Mouse (Mus musculus): ENCODE measurements around the gene Gm20662. TPM values are rescaled to one million over a fixed set of nuclear protein-coding genes. Genes with fewer than 3 reads are reported as not detected.

Gm20662 gene
- polyA plus RNA-seq, 1 experiment = not detected

- Histone ChIP-seq H3K4me1 (ENCODE audit: control insufficient read depth) (peaks cover 73% of the 10 kb centered on the region), H3K36me3 (ENCODE audit: control insufficient read depth) (peaks cover 100% of the 10 kb centered on the region), H3K4me3 (replicated peaks) (no peak overlapping the region), H3K27me3 (ENCODE audit: control insufficient read depth) (no peaks in the 10 kb centered on the region), H3K9me3 (ENCODE audit: control insufficient read depth, low read length) (no peaks in the 10 kb centered on the region)
- no peak for TF ChIP-seq GATA1 (IDR thresholded peaks at IDR 0.05; ENCODE audit: low read length)
- no peak for TF ChIP-seq TAL1 (IDR thresholded peaks at IDR 0.05; ENCODE audit: low read length)
These were observed 71.8 kb downstream of the Gm20662 start for GRCm38 (mm10) chr9:108067900-108068299.

DNA sequence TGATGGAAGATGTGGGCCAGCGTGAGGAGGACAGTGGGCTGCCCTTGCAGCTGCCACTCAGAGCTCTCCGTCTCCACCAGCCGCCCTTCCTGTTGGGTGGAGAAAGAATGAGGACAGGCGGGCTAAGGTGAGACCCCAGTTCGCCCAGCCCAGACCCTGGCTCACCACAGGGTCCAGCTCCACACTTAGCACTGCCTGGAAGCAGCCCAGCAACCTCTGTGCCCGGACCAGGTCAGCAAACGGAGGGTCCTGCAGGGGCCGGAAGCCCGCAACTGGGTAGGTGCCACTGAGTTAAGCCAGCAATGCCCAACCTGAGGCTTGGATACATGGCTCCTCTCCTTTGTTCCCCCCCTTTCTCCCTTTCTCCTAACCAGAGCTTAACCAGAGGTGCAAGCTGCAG is 72.9 kb downstream of the Gm20662 start:
- Histone ChIP-seq H3K36me3 (ENCODE audit: control insufficient read depth) (peaks cover 100% of the 10 kb centered on the region), H3K27me3 (ENCODE audit: control insufficient read depth) (no peaks in the 10 kb centered on the region), H3K4me1 (ENCODE audit: control insufficient read depth) (peaks cover 76% of the 10 kb centered on the region), H3K4me3 (replicated peaks) (no peak overlapping the region), H3K9me3 (ENCODE audit: control insufficient read depth, low read length) (no peaks in the 10 kb centered on the region)
- TF ChIP-seq TAL1 (IDR thresholded peaks at IDR 0.05; ENCODE audit: low read length) (no peak), GATA1 (IDR thresholded peaks at IDR 0.05; ENCODE audit: low read length) (no peak)

DNA sequence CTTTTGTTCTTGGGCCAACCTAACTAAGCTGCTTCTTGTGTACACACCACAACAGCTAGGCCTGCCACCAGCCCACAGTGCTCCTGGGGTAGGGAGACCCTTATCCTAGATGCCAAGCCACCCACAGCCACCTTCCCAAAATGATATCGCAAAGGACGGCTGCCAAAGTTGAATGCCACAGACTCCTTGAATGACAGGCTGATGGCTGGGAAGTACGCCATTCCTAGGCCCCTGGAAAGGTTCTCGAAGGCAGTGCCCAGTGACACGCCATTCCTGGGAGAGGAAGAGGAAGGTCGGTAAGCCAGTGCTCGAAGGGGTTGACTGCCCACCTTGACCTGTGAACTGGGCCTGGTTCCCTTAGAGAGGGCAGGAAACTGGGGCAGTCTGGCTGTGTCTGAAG is 73.4 kb downstream of the Gm20662 start:
- TF ChIP-seq GATA1 (IDR thresholded peaks at IDR 0.05; ENCODE audit: low read length) (no peak), TAL1 (IDR thresholded peaks at IDR 0.05; ENCODE audit: low read length) (no peak)
- no peaks in the 10 kb centered on the region for H3K9me3 ChIP-seq (ENCODE audit: control insufficient read depth, low read length)
- H3K36me3 ChIP-seq (ENCODE audit: control insufficient read depth) = peaks cover 100% of the 10 kb centered on the region
- no peak overlapping the region for H3K4me3 ChIP-seq (replicated peaks)
- peaks cover 79% of the 10 kb centered on the region for H3K4me1 ChIP-seq (ENCODE audit: control insufficient read depth)
- no peaks in the 10 kb centered on the region for H3K27me3 ChIP-seq (ENCODE audit: control insufficient read depth)

GRCm38 (mm10) chr9:108071801-108072200 is 75.7 kb downstream of the Gm20662 start:
- Histone ChIP-seq H3K9me3 (ENCODE audit: control insufficient read depth, low read length) (no peaks in the 10 kb centered on the region), H3K4me1 (ENCODE audit: control insufficient read depth) (peaks cover 77% of the 10 kb centered on the region), H3K4me3 (replicated peaks) (no peak overlapping the region), H3K36me3 (ENCODE audit: control insufficient read depth) (peaks cover 98% of the 10 kb centered on the region), H3K27me3 (ENCODE audit: control insufficient read depth) (no peaks in the 10 kb centered on the region)
- no peak for TF ChIP-seq GATA1 (IDR thresholded peaks at IDR 0.05; ENCODE audit: low read length)
- TF ChIP-seq TAL1 (IDR thresholded peaks at IDR 0.05; ENCODE audit: low read length) = no peak

DNA sequence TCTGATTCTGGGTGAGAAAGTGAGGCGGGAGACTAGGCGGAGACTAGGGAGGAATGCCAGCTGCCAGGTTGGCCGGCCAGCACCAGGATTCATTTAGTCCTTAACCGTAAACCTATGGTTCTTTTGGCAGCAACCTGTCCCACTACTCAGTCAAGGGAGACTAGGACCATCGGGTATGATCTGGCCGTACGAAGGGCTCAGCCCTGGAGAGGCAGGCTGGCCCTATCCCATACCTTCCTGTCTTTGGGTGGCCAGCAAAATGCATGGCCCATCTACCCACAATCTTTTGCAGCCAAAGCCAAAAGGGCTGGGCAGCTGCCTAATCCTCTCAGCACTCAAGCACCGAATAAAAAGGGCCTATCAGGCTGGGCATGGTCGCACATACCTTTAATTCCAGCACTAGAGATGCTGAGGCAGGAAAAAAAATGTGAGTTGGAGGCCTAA is 76.4 kb downstream of the Gm20662 start:
- TF ChIP-seq TAL1 (IDR thresholded peaks at IDR 0.05; ENCODE audit: low read length) (no peak), GATA1 (IDR thresholded peaks at IDR 0.05; ENCODE audit: low read length) (no peak)
- Histone ChIP-seq H3K9me3 (ENCODE audit: control insufficient read depth, low read length) (no peaks in the 10 kb centered on the region), H3K27me3 (ENCODE audit: control insufficient read depth) (no peaks in the 10 kb centered on the region), H3K4me3 (replicated peaks) (no peak overlapping the region), H3K36me3 (ENCODE audit: control insufficient read depth) (peaks cover 98% of the 10 kb centered on the region), H3K4me1 (ENCODE audit: control insufficient read depth) (peaks cover 78% of the 10 kb centered on the region)

- H3K4me1 ChIP-seq (ENCODE audit: control insufficient read depth) = peaks cover 78% of the 10 kb centered on the region
- H3K36me3 ChIP-seq (ENCODE audit: control insufficient read depth) = peaks cover 98% of the 10 kb centered on the region
- H3K27me3 ChIP-seq (ENCODE audit: control insufficient read depth) = no peaks in the 10 kb centered on the region
- H3K4me3 ChIP-seq (replicated peaks) = peak overlapping the region; percentile 10
- H3K9me3 ChIP-seq (ENCODE audit: control insufficient read depth, low read length) = no peaks in the 10 kb centered on the region
- TF ChIP-seq TAL1 (IDR thresholded peaks at IDR 0.05; ENCODE audit: low read length) (no peak), GATA1 (IDR thresholded peaks at IDR 0.05; ENCODE audit: low read length) (no peak)
These were observed 77.2 kb downstream of the Gm20662 start for GRCm38 (mm10) chr9:108073141-108073930.

DNA sequence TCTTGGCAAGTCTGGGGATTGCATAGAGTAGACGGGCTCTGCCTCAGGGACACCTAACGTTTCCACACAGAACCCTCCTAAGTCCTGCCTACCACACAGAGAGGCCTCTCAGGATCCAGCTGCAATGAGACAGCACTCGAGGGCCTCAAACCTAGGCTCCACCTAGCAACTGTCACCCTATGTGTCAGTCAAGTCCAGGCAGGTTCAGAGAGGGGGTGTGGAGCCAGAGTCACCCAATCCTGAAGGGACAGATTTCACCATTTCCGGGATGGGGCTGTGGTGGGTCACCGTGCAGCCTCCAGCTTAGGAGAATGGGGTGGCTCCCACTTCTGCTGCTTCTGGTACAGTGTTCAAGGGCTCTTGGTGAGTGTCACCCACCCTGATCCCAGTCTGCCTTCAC is 84.0 kb downstream of the Gm20662 start, which contains the start of gene Mst1:
Gene Mst1, plus strand, starts transcription at position 269 of the 400 bp plus-strand sequence.
- Histone ChIP-seq H3K9me3 (ENCODE audit: control insufficient read depth, low read length) (no peaks in the 10 kb centered on the region), H3K27me3 (ENCODE audit: control insufficient read depth) (no peaks in the 10 kb centered on the region), H3K4me3 (replicated peaks) (peak within 1 kb of the TSS; percentile 92), H3K36me3 (ENCODE audit: control insufficient read depth) (peaks cover 90% of the 10 kb centered on the region), H3K4me1 (ENCODE audit: control insufficient read depth) (peaks cover 88% of the 10 kb centered on the region)
- no peak for TF ChIP-seq TAL1 (IDR thresholded peaks at IDR 0.05; ENCODE audit: low read length)
- no peak for TF ChIP-seq GATA1 (IDR thresholded peaks at IDR 0.05; ENCODE audit: low read length)

DNA sequence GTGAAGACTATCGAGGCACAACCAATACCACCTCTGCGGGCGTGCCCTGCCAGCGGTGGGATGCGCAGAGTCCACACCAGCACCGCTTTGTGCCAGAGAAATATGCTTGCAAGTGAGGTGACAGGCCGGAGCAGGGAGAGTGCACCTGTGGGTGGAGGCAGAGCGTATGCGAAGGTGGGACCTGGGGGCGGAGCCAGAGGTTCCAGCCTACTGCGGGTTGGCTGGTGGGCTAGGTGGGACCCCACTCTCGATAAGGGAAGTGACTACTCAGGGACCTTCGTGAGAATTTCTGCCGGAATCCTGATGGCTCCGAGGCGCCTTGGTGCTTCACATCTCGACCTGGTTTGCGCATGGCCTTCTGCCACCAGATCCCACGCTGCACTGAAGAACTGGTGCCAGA is 86.4 kb downstream of the Gm20662 start:
- Histone ChIP-seq H3K4me1 (ENCODE audit: control insufficient read depth) (peaks cover 93% of the 10 kb centered on the region), H3K4me3 (replicated peaks) (peak overlapping the region; percentile 63), H3K9me3 (ENCODE audit: control insufficient read depth, low read length) (no peaks in the 10 kb centered on the region), H3K36me3 (ENCODE audit: control insufficient read depth) (peaks cover 91% of the 10 kb centered on the region), H3K27me3 (ENCODE audit: control insufficient read depth) (no peaks in the 10 kb centered on the region)
- TF ChIP-seq GATA1 (IDR thresholded peaks at IDR 0.05; ENCODE audit: low read length) (no peak), TAL1 (IDR thresholded peaks at IDR 0.05; ENCODE audit: low read length) (no peak)

DNA sequence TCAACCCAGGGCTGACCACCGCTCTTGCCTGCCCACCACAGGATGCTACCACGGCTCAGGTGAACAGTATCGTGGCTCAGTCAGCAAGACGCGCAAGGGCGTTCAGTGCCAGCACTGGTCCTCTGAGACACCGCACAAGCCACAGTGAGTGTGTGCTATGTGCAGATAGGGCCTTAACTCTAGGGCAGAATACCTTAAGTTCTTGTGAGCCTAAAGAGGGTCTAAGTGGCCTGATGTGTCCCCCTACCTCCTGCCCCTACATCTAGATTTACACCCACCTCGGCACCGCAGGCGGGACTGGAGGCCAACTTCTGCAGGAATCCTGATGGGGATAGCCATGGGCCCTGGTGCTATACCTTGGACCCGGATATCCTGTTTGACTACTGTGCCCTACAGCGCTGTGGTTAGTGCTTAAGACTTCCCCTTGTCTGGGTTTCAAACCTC is 86.9 kb downstream of the Gm20662 start, which contains the start of gene Rnf123:
Gene Rnf123, minus strand, starts transcription at position 359 of the 444 bp plus-strand sequence.
- Histone ChIP-seq H3K36me3 (ENCODE audit: control insufficient read depth) (peaks cover 91% of the 10 kb centered on the region), H3K4me1 (ENCODE audit: control insufficient read depth) (peaks cover 93% of the 10 kb centered on the region)
- TF ChIP-seq TAL1 (IDR thresholded peaks at IDR 0.05; ENCODE audit: low read length) (peak; percentile 39; the same call in 1 of the 3 replicates), GATA1 (IDR thresholded peaks at IDR 0.05; ENCODE audit: low read length) (no peak)

More for the DNA sequence above, 86.9 kb downstream of the Gm20662 start, which contains the start of gene Rnf123:
- no peaks in the 10 kb centered on the region for H3K27me3 ChIP-seq (ENCODE audit: control insufficient read depth)
- peak within 1 kb of the TSS; percentile 63 for H3K4me3 ChIP-seq (replicated peaks)
- no peaks in the 10 kb centered on the region for H3K9me3 ChIP-seq (ENCODE audit: control insufficient read depth, low read length)

All from erythroblast, embryonic 14.5 days (primary cell).